Comparison of ENCODE assay signal across 10 mouse cellular contexts in the genomic region with DNA sequence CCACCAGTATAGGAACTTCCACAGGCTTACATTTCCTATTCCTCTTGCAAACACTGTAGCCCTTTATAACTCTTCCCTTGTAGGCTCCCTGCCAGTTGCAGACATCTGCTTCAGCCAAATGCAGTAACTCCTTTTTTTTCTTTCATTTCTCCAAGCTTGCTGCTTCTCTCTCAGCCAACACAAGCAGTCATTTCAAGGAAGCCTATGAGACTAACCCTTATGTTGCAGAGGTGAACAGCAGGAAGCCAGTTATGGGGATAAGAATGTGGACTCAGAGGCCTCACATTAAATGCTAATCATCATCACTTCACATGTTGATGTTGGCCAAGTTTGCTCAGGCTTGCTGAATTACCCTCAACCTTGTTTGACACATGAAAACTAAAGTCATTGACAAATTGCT.
DNase-seq lines count a peak whose midpoint lies in the region; ATAC-seq and TF ChIP-seq lines count a peak whose summit lies in the region.
"Had no signal": no experiment of that assay in that cellular context is flagged by ENCODE, and none has a peak within 500 bp of the region (broad histone marks: within the 10 kb centered on the region; RNA-seq: fewer than 3 reads in every experiment).

No protein-coding gene starts in this region.

- TF ChIP-seq CTCF in gastrocnemius, adult 2 months (IDR thresholded peaks at IDR 0.05), result no peak
- no peak for TF ChIP-seq CTCF in lung, embryonic 14.5 days (IDR thresholded peaks at IDR 0.05; ENCODE audit: low read depth)

- no peak overlapping the region for H3K4me2 ChIP-seq in lung, embryonic 14.5 days

- H3K4me3 ChIP-seq in gastrocnemius, adult 2 months, result no peak overlapping the region
- H3K4me3 ChIP-seq in lung, embryonic 14.5 days (ENCODE audit: low read depth, low read length), result no peak overlapping the region

- H3K27me3 ChIP-seq in lung, embryonic 14.5 days (ENCODE audit: insufficient read depth, low read length), result no peaks in the 10 kb centered on the region

- ATAC-seq in lung, embryonic 14.5 days (ENCODE audit: insufficient read depth), result no peak
- no peak for ATAC-seq in monocyte, adult 5-6 weeks (replicated peaks; ENCODE audit: insufficient number of reproducible peaks, low FRiP score, low TSS enrichment, poor library complexity, severe bottlenecking)

- no peaks in the 10 kb centered on the region for H3K9me3 ChIP-seq in lung, embryonic 14.5 days (ENCODE audit: low read depth, low read length)

- no peak overlapping the region for H3K27ac ChIP-seq in gastrocnemius, adult 2 months
- no peak overlapping the region for H3K27ac ChIP-seq in lung, embryonic 14.5 days (ENCODE audit: low read depth)

- no peak overlapping the region for H3K9ac ChIP-seq in lung, embryonic 14.5 days

- DNase-seq in gastrocnemius, postnatal 14 days, result peak; percentile 5
- no peak for DNase-seq in gastrocnemius, adult 2 months
- peak; percentile 37 for DNase-seq in lung, embryonic 14.5 days
- DNase-seq in lung, postnatal 4 days, result no peak
- DNase-seq in frontal cortex, postnatal 36 days (ENCODE audit: low spot score in 2 of 2), result peak; percentile 5 to 56
- peak; percentile 8 for DNase-seq in right cerebral cortex, postnatal 14 days
- no peak for DNase-seq in heart, adult 9 months (ENCODE audit: low spot score in 2 of 2)
- DNase-seq: embryo, embryonic 11 days; lung, adult 2 months had no signal

- no peaks in the 10 kb centered on the region for H3K4me1 ChIP-seq in lung, embryonic 14.5 days (ENCODE audit: insufficient read depth)

- no peaks in the 10 kb centered on the region for H3K36me3 ChIP-seq in lung, embryonic 14.5 days (ENCODE audit: insufficient read depth)

- intact Hi-C loops in gastrocnemius, postnatal 14 days (cut with DNase I; ENCODE audit: low total_unique reads), result no loop called here
- intact Hi-C loops in gastrocnemius, adult 2 months (cut with DNase I), result no loop called here

Comparison
In these comparisons a context has a peak if more than half of its experiments do, and no peak if none do; other contexts are left out.
1. DNase-seq: peak in gastrocnemius, postnatal 14 days (single experiment), lung, embryonic 14.5 days (single experiment), frontal cortex, postnatal 36 days (2 of 2) and right cerebral cortex, postnatal 14 days (single experiment); none in gastrocnemius, adult 2 months (single experiment), lung, postnatal 4 days (0 of 2) and heart, adult 9 months (0 of 2).